Mouse (Mus musculus) c-Kit-positive CD71-negative TER-119-negative erythroid progenitor cells, embryonic 14.5 days (primary cell): ENCODE measurements around the gene 4930402F06Rik.

Source experiments
- DNase-seq: peaks from one replicate; pipeline ENCODE4 v3.0.0-alpha.2; 2013; ENCODE audit warnings: low read depth

4930402F06Rik gene

DNA sequence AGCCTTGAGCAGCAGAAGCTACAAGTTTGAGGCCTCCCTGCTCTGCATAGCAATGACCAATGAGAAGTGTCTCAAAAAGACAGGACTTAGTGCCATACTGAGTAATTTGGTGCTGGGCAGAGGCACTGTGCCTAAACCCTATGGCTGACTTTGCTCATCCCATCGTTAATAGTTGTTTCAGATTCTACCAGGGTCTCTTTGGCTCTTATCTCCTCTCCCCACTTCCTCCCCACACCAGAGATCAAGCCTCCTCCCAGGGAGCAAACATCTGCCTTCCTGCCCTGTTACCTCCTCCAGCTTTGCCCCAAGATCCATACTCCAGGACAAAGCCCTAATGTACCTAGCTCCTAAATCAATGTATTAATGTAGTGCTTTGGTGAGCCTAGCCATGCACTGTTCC is 20.3 kb upstream of the 4930402F06Rik start:
- no peak for DNase-seq

- DNase-seq: no peak
These were observed 19.5 kb upstream of the 4930402F06Rik start for GRCm38 (mm10) chr2:35416473-35416872.

DNA sequence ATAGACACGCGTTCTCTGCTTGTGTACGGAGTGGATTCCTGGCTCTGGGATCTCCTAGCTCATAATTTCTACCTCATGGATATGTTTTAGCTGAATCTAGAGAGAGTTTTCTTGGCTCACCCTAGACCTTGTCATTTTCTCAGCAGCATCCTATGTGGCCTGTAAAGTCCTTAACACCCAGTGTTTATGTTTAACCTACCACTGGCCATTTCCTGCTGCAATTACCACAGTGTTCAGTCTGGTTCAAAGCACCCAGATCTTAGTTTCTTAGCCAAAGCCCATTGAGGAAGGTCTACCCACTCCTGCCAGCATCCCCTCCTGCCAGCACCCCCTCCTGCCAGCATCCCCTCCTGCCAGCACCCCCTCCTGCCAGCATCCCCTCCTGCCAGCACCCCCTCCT is 15.8 kb upstream of the 4930402F06Rik start:
- no peak for DNase-seq

DNA sequence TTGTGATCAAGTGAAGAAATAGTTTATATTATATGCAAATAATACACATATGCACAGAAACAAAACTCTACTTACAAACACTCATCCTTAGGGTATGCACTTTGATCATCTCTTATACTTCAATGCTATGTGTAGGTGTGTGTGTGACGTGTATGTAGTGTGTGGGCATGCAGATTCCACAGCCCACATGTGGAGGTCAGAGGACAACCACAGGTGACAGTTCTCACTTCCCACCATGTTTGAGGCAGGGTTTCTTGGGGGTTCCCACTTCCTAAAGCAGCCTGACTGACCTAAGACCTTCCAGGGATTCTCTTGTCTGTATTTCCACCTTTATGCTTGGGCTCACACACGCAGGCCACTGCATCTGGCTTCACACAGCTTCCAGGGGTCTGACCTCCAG is 15.3 kb upstream of the 4930402F06Rik start:
- DNase-seq: no peak

DNA sequence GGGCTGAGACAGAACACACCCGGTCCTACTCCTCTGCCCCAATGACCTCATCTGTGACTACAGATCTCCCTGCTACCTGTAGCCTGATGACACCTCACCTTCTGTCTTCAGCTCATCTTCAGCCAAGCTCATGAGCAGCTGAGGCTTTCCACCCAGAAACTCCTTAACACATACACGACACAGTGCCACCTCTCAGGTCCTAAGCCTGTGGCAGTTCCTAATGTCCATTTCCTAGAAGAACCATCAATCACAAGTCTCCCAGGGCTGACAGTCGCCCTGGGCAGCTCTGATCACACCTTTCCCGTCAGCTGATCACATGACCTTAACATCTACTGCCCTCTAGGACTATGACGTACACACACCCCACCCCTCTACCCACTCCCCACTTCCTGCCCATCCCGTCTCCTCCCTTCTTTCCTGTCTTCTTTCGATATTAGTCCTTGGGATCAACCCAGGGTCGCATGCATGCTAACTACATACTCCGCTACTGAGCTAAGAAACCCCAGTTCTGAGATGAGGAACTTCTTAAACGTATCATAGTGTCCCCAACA is 14.7 kb upstream of the 4930402F06Rik start:
- DNase-seq: no peak

DNA sequence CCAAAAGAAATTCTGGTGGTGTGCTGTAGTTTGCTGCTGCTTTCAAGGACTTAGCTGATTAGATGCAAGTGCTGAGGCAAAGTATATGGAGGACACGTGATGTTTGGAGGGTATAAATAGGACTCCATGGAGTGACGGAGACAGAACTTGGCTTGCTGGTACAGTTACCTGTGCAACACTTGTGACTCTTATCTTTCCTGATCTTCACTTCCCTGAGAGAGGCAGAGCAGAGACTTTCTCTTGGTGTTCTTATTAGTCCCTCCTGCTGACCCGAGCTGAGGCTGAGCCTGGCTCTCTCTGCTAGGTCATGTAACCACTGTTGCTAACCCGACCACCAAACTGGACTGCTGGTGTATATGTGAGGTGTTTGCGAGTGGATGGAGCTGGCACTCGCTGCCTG is 12.5 kb upstream of the 4930402F06Rik start:
- no peak for DNase-seq

GRCm38 (mm10) chr2:35408409-35409110 is 11.6 kb upstream of the 4930402F06Rik start:
- DNase-seq: no peak

DNA sequence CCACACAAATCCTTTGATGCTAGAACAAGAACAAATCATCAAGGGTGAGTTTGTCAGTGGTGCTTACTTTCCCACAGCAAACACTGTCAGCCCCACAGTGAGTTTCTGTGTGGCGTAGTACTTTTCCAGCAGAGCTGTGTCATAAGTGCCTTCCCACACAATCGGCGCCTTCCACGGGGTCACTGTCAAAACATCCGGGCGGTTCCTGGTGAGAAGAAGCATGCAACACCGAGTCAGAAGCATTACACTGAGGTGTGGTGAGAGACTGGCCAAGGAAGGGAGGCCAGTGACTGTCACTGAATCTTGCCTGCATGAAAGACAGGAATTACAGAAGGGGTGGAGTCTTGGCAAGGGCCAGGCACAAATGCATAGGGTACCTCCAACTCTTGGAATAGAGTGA is 10.9 kb upstream of the 4930402F06Rik start:
- no peak for DNase-seq

DNA sequence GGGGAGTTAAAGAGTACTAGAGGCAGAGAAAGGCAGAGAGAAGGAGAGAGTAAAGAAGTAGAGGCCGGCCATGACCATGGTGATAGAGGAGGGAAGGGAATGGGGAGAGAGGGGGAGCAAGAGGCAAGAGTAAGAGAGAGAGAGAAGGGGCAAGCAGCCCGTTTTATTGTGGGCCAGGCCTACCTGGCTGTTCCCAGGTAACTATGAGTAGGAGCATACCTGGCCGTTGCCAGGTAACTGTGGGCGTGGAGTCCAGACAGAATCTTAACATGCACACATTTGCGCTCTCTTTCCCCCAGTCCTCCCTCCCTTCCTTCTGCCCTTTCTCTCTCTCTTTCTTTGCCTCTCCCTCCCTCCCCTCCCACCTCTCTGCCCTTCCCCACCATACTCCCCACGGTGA is 10.3 kb upstream of the 4930402F06Rik start:
- DNase-seq: no peak

GRCm38 (mm10) chr2:35406611-35407010 is 9.6 kb upstream of the 4930402F06Rik start:
- no peak for DNase-seq

GRCm38 (mm10) chr2:35402391-35402790 is 5.4 kb upstream of the 4930402F06Rik start:
- DNase-seq: no peak

DNA sequence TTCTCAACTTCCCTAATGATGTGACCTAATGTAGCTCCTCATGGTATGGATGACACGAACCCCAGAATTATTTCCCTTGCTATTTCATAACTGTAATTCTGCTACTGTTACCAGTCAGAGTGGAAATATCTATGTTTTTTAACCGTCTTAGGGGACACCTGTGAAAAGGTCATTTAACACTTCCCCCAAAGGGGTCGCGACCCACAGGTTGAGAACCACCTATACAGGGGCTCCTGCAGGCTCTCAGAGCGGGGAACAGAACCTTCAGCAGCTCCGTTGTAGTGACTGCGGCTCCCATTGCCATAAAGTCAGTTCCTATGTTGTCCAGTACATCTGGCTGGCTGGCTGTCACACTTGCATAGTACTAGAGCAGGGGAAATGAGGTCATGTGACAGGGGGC is 3.8 kb upstream of the 4930402F06Rik start:
- no peak for DNase-seq

GRCm38 (mm10) chr2:35398184-35398828 is 1.3 kb upstream of the 4930402F06Rik start:
- DNase-seq: no peak

DNA sequence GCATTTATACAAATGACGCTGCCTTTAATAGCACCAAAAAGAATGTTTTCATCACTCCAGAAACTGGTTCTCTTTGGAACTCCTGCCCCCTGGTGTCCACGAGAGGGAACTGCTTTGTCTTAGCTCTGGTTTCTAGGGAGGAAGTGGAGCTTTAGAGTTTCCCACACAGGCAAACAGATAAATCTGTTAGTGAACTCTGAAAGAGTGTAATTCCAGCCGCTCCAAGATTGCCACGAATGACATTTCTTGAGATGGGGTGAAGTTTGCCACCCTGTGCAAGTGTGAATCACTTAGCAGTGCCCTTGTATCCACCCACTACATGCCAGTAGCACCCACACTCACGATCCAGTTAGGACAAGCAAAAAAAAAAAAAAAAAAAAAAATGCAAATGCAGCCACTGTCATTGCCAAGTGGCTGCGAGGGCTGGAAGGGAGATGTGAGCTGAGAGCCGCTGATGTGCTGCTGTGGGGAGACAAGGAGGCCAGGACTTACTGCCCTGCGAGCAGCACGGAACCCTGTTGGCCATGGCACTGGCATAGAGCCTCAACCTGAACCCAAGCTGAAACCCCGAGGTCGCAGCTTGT is 707 bp upstream of the 4930402F06Rik start:
- peak; percentile 65 for DNase-seq

- no peak for DNase-seq
These were observed 11.5 kb downstream of the 4930402F06Rik start for GRCm38 (mm10) chr2:35385441-35385871.

GRCm38 (mm10) chr2:35379306-35379705 is 17.7 kb downstream of the 4930402F06Rik start:
- DNase-seq: no peak

GRCm38 (mm10) chr2:35377600-35377999 is 19.4 kb downstream of the 4930402F06Rik start:
- DNase-seq: no peak

- DNase-seq: peak; percentile 45
These were observed 24.0 kb downstream of the 4930402F06Rik start for GRCm38 (mm10) chr2:35373003-35373402.

DNA sequence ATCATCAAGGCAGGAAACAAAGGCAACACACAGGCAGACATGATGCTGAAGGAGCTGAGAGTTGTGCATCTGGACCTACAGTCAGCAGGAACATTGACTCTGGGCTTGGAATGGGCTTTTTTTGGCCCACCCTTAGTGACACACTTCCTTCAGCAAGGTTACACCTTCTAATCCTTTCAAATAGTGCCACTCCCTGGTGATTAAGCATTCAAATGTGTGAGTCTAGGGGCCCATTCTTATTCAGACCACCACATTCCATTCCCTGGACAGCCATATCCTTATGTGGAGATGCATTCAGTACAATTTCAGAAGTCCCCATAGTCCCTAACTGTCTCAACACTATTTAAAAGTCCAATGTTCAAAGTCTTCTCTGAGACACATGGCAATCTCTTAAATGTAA is 26.3 kb downstream of the 4930402F06Rik start:
- no peak for DNase-seq

DNA sequence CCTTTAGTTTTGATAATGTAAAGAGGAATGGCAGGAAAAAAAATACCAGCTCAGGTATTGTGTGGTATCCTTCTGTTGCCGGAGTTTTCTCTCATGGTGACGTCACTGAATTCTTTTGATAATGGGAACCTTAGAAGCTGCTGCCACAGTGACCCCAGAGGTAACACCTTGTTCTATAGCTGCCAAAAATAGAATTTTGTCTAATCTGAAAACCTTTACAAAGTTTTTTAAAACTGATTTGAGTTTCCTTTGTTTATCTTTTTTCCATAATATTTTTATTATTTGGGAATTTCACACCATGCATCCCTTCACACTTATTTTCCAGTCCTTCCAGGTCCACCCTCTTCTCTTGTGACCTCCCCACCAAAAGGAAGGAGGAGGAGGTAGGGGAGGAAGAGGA is 29.3 kb downstream of the 4930402F06Rik start, which contains the start of gene 4930568D16Rik:
Gene 4930568D16Rik (minus strand): TSS at position 101 of the 400 bp plus-strand sequence.
- no peak for DNase-seq

GRCm38 (mm10) chr2:35349184-35349583 is 47.8 kb downstream of the 4930402F06Rik start:
- DNase-seq: no peak

GRCm38 (mm10) chr2:35345984-35346383 is 51.0 kb downstream of the 4930402F06Rik start:
- DNase-seq: no peak

DNA sequence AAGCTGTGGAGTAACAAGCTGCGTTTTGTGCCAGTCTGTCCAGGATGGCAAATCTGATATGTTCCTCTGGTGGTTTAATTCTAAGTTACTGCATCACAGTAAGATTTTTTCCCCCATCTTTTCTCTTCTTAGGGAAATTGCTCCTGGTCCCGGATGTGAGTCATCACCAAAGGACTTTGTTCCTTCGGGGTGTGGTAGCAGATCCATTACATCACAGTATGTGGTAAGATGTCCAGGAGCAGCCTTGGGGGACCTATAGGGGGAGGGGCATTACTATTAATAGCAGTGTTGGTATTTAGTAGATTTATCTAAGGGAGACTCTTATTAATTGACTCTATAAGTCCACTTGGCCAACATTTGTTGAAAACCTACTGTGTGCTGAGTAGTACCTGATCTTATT is 54.4 kb downstream of the 4930402F06Rik start:
- DNase-seq: no peak
